Mouse (Mus musculus) layer of hippocampus, adult 2 months (tissue): Measurements from ENCODE around the gene Cxcr2. TPM values are rescaled to one million over a fixed set of nuclear protein-coding genes. Genes with fewer than 3 reads are reported as not detected.
"Not testable (repeated sequence)": the region's sequence is repeated elsewhere in the genome, so short reads cannot be mapped to it uniquely, and the experiment has no call there.

Experiments used
- DNase-seq, 2 experiments: peaks; one replicate each; pipeline ENCODE4 v3.0.0; 2022; ENCODE audit warnings: low spot score in 2 of 2
- H3K27ac ChIP-seq: fragments of 200-600 bp; 2 replicates; pipeline ENCODE4 v1.8.1; 2022
- H3K4me3 ChIP-seq: fragments of 200-600 bp; 2 replicates; pipeline ENCODE4 v1.8.1; 2022; ENCODE audit warnings: mild to moderate bottlenecking
- CTCF ChIP-seq: fragments of 200-600 bp; conservative IDR thresholded peaks from 2 replicates; pipeline ENCODE4 v1.8.1; 2022; ENCODE audit warnings: antibody characterized with exemption, mild to moderate bottlenecking, moderate library complexity
- total RNA-seq, 2 experiments: library from RNA; stranded (reverse); gene quantifications; 2 replicates each; pipeline ENCODE4 v1.2.3; 2021

Cxcr2 gene
- total RNA-seq, 2 experiments from 2014 or later, result not detected

DNA sequence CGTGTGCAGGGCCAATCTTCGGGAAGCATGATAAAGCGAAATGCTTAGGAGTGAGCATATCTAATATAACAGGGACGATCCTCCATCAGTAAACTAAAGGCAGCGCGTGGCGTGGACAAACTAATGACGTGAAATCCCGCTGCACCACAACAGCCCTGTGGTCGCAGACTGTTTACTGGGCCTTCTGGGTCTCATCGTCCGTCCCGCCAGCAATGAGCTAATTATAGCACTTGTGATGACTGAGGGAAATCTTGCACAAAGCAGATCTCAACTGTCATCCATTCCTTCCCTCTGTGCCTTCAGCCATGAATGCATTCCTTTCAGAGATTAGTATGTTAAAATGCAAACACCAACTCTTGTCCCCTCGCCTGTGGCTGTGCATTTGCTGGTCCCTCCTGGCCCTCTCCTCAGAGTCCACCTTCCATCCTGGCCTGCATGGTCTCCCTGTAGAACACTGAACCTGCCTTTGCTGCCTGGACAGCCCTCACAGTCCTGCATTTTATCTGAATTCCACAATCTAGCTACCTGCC lies 2.7 kb downstream of the Cxcr2 start:
- TF ChIP-seq CTCF, result no peak
- no peak overlapping the region for H3K4me3 ChIP-seq
- DNase-seq, result no peak
- H3K27ac ChIP-seq, result no peak overlapping the region

GRCm38 (mm10) chr1:74159613-74160012 lies 5.8 kb downstream of the Cxcr2 start:
- not testable (repeated sequence) for DNase-seq, H3K27ac ChIP-seq, H3K4me3 ChIP-seq

DNA sequence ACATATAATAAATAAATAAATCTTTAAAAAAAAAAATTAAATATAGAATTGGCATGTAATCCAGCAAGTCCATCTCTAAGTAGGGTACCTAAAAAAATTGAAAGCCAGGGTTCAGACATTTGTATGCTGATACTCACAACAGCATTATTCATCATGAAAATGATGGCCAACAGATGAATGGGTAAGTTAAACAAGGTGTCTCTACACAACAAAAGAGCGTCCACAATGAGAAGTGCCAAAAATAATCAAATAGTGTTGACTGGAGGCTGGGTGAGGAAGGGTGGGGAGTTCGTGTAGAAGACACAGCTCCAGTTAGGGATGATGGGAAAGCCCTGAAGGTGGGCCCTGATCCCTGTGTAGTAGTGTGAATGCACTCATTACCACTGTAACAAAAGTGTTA lies 6.2 kb downstream of the Cxcr2 start:
- no peak for DNase-seq
- Histone ChIP-seq H3K27ac (no peak overlapping the region), H3K4me3 (no peak overlapping the region)
- no peak for TF ChIP-seq CTCF

GRCm38 (mm10) chr1:74167136-74167535 lies 13.3 kb downstream of the Cxcr2 start:
- no peak overlapping the region for H3K27ac ChIP-seq
- DNase-seq, result no peak
- no peak overlapping the region for H3K4me3 ChIP-seq
- TF ChIP-seq CTCF, result no peak

DNA sequence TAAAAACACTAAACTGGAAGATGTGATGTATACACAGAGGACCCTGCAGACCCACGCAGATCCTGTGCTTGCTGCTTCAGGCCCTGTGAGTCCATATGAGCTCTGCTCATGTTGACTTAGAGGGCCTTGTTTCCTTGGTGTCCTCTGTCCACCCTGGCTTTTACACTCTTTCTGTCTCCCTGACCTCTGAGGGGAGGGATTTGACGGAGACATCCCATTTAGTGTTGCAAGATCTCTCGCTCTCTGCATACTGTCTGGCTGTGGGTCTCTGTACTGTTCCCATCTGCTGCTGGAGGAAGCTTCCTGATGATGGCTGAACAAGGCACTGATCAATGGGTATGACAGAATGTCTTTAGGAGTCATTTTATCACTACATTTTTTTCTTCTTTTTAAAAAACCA lies 15.9 kb downstream of the Cxcr2 start:
- no peak overlapping the region for H3K4me3 ChIP-seq
- H3K27ac ChIP-seq, result no peak overlapping the region
- no peak for DNase-seq
- no peak for TF ChIP-seq CTCF

GRCm38 (mm10) chr1:74172722-74173121 lies 18.9 kb downstream of the Cxcr2 start:
- DNase-seq, result no peak
- no peak overlapping the region for H3K4me3 ChIP-seq
- no peak for TF ChIP-seq CTCF
- no peak overlapping the region for H3K27ac ChIP-seq

- Histone ChIP-seq H3K4me3 (no peak overlapping the region), H3K27ac (no peak overlapping the region)
- no peak for TF ChIP-seq CTCF
- DNase-seq, result no peak
Observed at GRCm38 (mm10) chr1:74175731-74176130, 21.9 kb downstream of the Cxcr2 start.

- Histone ChIP-seq H3K27ac (no peak overlapping the region), H3K4me3 (no peak overlapping the region)
- no peak for TF ChIP-seq CTCF
- no peak for DNase-seq
Observed at GRCm38 (mm10) chr1:74178618-74179017, 24.8 kb downstream of the Cxcr2 start.

- DNase-seq, result no peak
- no peak overlapping the region for H3K4me3 ChIP-seq
- H3K27ac ChIP-seq, result no peak overlapping the region
- no peak for TF ChIP-seq CTCF
Observed at GRCm38 (mm10) chr1:74179624-74180408, 26.0 kb downstream of the Cxcr2 start.

DNA sequence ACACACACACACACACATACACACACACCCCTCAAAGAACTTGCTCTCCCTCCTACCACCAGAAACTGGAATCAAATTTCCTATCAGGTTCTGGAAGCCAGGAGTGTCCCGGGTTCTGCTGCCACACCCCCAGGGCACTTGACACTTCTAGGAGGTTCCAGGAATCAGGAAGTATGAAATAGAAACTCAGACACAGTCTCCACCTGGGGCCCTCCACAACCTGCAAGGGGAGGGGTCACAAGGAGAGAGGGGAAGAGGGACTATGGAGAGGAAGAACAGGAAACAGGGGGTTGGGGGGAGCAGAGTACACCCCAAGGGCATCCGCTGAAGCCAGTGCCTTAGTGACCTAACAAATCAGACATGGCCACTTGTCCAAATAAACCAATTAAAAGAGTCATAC lies 27.7 kb downstream of the Cxcr2 start:
- no peak for TF ChIP-seq CTCF
- DNase-seq, result no peak
- H3K27ac ChIP-seq, result no peak overlapping the region
- H3K4me3 ChIP-seq, result no peak overlapping the region

DNA sequence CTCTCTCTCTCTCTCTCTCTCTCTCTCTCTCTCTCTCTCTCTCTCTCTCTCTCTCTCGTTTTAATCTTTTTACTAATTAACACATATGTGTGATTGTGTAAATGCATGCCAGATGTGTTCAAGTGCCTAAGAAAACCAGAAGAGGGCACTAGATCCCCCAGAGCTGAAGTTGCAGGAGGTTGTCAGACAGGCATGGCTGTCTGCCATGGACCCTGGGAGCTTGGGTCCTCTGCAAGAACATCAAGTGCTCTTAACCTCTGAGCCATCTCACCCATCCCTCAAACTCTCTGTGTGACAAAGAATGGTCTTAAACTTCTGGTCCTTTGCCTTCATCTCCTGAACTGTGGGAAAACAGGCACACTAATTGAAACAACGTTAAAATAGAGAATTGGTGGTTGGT lies 29.2 kb downstream of the Cxcr2 start:
- H3K4me3 ChIP-seq, result no peak overlapping the region
- TF ChIP-seq CTCF, result peak; percentile 34
- H3K27ac ChIP-seq, result no peak overlapping the region
- no peak for DNase-seq

GRCm38 (mm10) chr1:74190471-74190870 lies 36.7 kb downstream of the Cxcr2 start:
- Histone ChIP-seq H3K27ac (no peak overlapping the region), H3K4me3 (no peak overlapping the region)
- TF ChIP-seq CTCF, result no peak
- no peak for DNase-seq

GRCm38 (mm10) chr1:74192711-74193110 lies 38.9 kb downstream of the Cxcr2 start:
- H3K27ac ChIP-seq, result no peak overlapping the region
- no peak for TF ChIP-seq CTCF
- DNase-seq, result no peak
- H3K4me3 ChIP-seq, result no peak overlapping the region

DNA sequence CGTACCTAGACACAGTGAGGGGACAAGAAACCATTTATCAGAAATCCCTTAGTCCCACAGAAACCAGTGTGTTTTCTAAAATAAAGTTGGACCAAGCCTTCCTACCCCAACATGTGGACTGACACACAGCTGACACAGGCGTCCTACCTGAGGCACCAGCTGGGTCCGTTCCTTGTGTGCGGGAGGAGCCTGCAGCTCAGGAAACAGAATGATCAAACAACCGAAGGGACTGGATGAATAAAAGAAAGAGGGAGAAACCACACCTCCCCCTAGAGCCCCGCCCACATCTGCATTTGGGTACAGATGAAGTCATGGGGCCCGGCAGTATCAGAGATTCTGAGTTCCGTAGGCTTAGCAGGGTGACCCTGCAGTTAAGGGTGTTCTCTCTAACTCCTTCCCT lies 40.7 kb downstream of the Cxcr2 start, which contains the start of gene Cxcr1:
Gene Cxcr1 (minus strand): TSS at position 187 of the 400 bp plus-strand sequence.
- no peak for TF ChIP-seq CTCF
- Histone ChIP-seq H3K4me3 (no peak within 1 kb of the TSS), H3K27ac (no peak within 1 kb of the TSS)
- DNase-seq, result no peak
